Mouse (Mus musculus) left cerebral cortex, adult 6 months (tissue): ENCODE data around the gene Elac2. TPM values are rescaled to one million over a fixed set of nuclear protein-coding genes. Genes with fewer than 3 reads are reported as not detected.

Experiments used
- long read RNA-seq, 2 experiments: library from polyadenylated mRNA; unstranded; transcript quantifications; one replicate each; pipeline ENCODE4 v2.0.0; 2019 to 2020
- polyA plus RNA-seq: library from polyadenylated mRNA; unstranded; fragments of <200 nt; fragmentation: Nextera tagmentation; gene quantifications from 2 replicates; pipeline ENCODE4 v1.2.3, GENCODE M21; 2021

Elac2 gene
- polyA plus RNA-seq = 16.1 and 17.1 TPM in 2 replicates
- long read RNA-seq, experiment 1, transcript Elac2-201 (25 exons, 2,771 nt) = minor isoform, 12 of 144 reads
- long read RNA-seq, experiment 1, transcript Elac2-202 (24 exons, 2,884 nt) = major isoform, 83 of 144 reads
- long read RNA-seq, experiment 1, partial matches to known transcripts = 16 of 144 reads
- long read RNA-seq, experiment 1, other reads (novel, unspliced or antisense) = 33 of 144 reads
- long read RNA-seq, experiment 2, transcript Elac2-202 (24 exons, 2,884 nt) = major isoform, 14 of 255 reads
- long read RNA-seq, experiment 2, partial matches to known transcripts = 3 of 255 reads
- long read RNA-seq, experiment 2, other reads (novel, unspliced or antisense) = 237 of 255 reads

DNA sequence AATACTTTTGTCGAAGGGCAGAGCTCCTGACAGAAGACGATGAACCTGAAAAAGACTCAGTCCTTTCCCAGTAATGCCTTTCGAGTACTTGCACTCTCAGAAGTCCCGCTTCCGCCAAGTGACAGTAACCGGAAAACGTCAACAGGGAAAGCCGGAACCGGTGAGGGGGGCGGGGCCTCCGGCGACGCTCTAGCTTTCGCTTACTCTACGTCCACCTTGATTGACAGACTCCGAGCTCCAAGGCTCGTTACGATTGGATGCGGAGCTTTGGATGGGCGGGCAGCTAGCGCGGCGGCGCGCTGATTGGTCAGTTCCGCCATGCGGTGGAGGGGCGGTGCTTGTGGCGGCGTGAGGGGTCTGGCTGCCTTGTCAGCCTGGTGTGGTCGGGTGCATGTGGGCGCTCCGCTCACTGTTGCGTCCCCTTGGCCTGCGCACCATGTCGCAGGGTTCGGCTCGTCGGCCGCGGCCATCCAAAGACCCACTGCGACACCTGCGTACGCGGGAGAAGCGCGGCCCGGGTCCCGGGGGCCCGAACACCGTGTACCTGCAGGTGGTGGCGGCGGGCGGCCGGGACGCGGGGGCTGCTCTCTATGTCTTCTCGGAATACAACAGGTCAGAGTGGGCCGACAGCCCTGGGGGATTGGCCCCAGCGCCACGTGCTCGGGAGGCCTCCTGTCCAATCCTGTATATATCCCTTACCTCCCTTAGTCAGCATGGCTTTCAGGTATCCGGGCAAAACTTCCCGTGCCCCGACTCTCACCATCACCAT, at the start of gene Elac2:
Elac2 (plus strand) TSS at position 319 of the 769 bp plus-strand sequence.

Other genes with a start within 250 kb of the Elac2 start
- gene 1700086D15Rik, start 180.9 kb downstream of the Elac2 start, polyA plus RNA-seq = not detected in 2 replicates
- gene Arhgap44, start 183.9 kb downstream of the Elac2 start, polyA plus RNA-seq = 92.1 and 134 TPM in 2 replicates